Mouse (Mus musculus) G1E (cell line): ENCODE measurements around the gene Cc2d1a.

Experiments
- CTCF ChIP-seq: IDR thresholded peaks from 2 replicates; pipeline ENCODE4 v1.5.1; 2012; ENCODE audit warnings: low read depth, low read length, inconsistent platforms, mixed read lengths
- GATA1 ChIP-seq: IDR thresholded peaks from 2 replicates; pipeline ENCODE4 v1.6.1; 2012; ENCODE audit warnings: borderline replicate concordance, low read length, inconsistent platforms, mixed read lengths
- TAL1 ChIP-seq: conservative IDR thresholded peaks from 2 replicates; pipeline ENCODE4 v1.6.1; 2012; ENCODE audit warnings: low read depth, low read length, inconsistent platforms, mixed read lengths

GRCm38 (mm10) chr8:84115646-84116045 lies 32.1 kb downstream of the Cc2d1a start:
- TF ChIP-seq TAL1 = no peak
- TF ChIP-seq CTCF = no peak
- no peak for TF ChIP-seq GATA1
